ENCODE assay signal across 8 mouse cellular contexts in genomic region chr13:21171600-21172150, GRCm38 (mm10). TPM values are rescaled to one million over a fixed set of nuclear protein-coding genes. Genes with fewer than 3 reads are reported as not detected.
DNase-seq lines count a peak whose midpoint lies in the region; ATAC-seq and TF ChIP-seq lines count a peak whose summit lies in the region.

No protein-coding gene starts in this region.

- no peaks in the 10 kb centered on the region for H3K36me3 ChIP-seq in heart, embryonic 12.5 days
- H3K36me3 ChIP-seq in neural tube, embryonic 15.5 days = no peaks in the 10 kb centered on the region

- no peaks in the 10 kb centered on the region for H3K9me3 ChIP-seq in heart, embryonic 12.5 days (replicated peaks)
- no peaks in the 10 kb centered on the region for H3K9me3 ChIP-seq in neural tube, embryonic 15.5 days (replicated peaks)

- H3K27me3 ChIP-seq in heart, embryonic 12.5 days (replicated peaks) = no peaks in the 10 kb centered on the region
- H3K27me3 ChIP-seq in neural tube, embryonic 15.5 days (replicated peaks) = no peaks in the 10 kb centered on the region

- peak overlapping the region; percentile 73 for H3K4me2 ChIP-seq in heart, embryonic 12.5 days
- H3K4me2 ChIP-seq in neural tube, embryonic 15.5 days = peak overlapping the region; percentile 92

- TF ChIP-seq CTCF in brain, embryonic 14.5 days (IDR thresholded peaks at IDR 0.05; ENCODE audit: borderline replicate concordance, extremely low read depth, insufficient read depth, insufficient read length) = peak; percentile 26; the same call in 1 of the 2 replicates

- H3K27ac ChIP-seq in heart, embryonic 12.5 days (ENCODE audit: poor library complexity, severe bottlenecking) = no peak overlapping the region
- H3K27ac ChIP-seq in neural tube, embryonic 15.5 days (replicated peaks) = no peak overlapping the region

- H3K9ac ChIP-seq in heart, embryonic 12.5 days = no peak overlapping the region
- H3K9ac ChIP-seq in neural tube, embryonic 15.5 days (replicated peaks) = peak overlapping the region; percentile 12; the same call in 1 of the 2 replicates

- H3K4me1 ChIP-seq in heart, embryonic 12.5 days (replicated peaks) = peaks cover 8% of the 10 kb centered on the region; the same call in 1 of the 2 replicates
- H3K4me1 ChIP-seq in neural tube, embryonic 15.5 days = peaks cover 32% of the 10 kb centered on the region; the same call in 1 of the 2 replicates

- ATAC-seq in heart, embryonic 12.5 days (ENCODE audit: insufficient number of reproducible peaks, low FRiP score) = no peak
- ATAC-seq in neural tube, embryonic 15.5 days (ENCODE audit: low FRiP score) = peak; percentile 39

- under 1% methylated on average over 12 of the region's 12 CpGs for WGBS in heart, embryonic 12.5 days
- WGBS in neural tube, embryonic 15.5 days = under 1% methylated on average over 12 of the region's 12 CpGs

- peak overlapping the region; percentile 62 for H3K4me3 ChIP-seq in heart, embryonic 12.5 days
- H3K4me3 ChIP-seq in neural tube, embryonic 15.5 days (replicated peaks) = peak overlapping the region; percentile 62

- no peak for TF ChIP-seq POLR2A in brain, embryonic 14.5 days (IDR thresholded peaks at IDR 0.05; ENCODE audit: borderline replicate concordance, extremely low read depth, insufficient read depth, insufficient read length, poor library complexity, severe bottlenecking)

- peak; percentile 23 for DNase-seq in cerebellum, adult 8-10 months
- no peak for DNase-seq in cerebellum, adult 11 months
- DNase-seq in 3T3-L1 (ENCODE audit: low read depth, low spot score) = peak; percentile 85
- peak; percentile 84 for DNase-seq in brain, embryonic 14.5 days (ENCODE audit: low read depth)
- peak; percentile 56 for DNase-seq in liver
- no peak for DNase-seq in T-cell, adult 2 months (ENCODE audit: low spot score)

RNA-seq across cellular contexts. Expression of gene Trim27, which starts 7.6 kb away (rescaled TPM):
- polyA plus RNA-seq in brain, embryonic 14.5 days (2012; rRNA removed) = 67.8 and 78.2 TPM in 2 replicates
- polyA plus RNA-seq in heart, embryonic 12.5 days (2016; fragmentation: Nextera tagmentation; extraction: Ambion mirVana) = 98.2 and 103 TPM in 2 replicates
- 76.1 and 94.7 TPM in 2 replicates for polyA plus RNA-seq in neural tube, embryonic 15.5 days (2015; fragmentation: Nextera tagmentation; extraction: Ambion mirVana)

RNA-seq across cellular contexts. Expression of gene Olfr1368, which starts 26.0 kb away (rescaled TPM):
- not detected in 2 replicates for polyA plus RNA-seq in brain, embryonic 14.5 days (2012; rRNA removed)
- polyA plus RNA-seq in heart, embryonic 12.5 days (2016; fragmentation: Nextera tagmentation; extraction: Ambion mirVana) = not detected in 2 replicates
- not detected in 2 replicates for polyA plus RNA-seq in neural tube, embryonic 15.5 days (2015; fragmentation: Nextera tagmentation; extraction: Ambion mirVana)

RNA-seq across cellular contexts. Expression of gene Olfr263, which starts 42.2 kb away (rescaled TPM):
- not detected in 2 replicates for polyA plus RNA-seq in brain, embryonic 14.5 days (2012; rRNA removed)
- polyA plus RNA-seq in heart, embryonic 12.5 days (2016; fragmentation: Nextera tagmentation; extraction: Ambion mirVana) = not detected in 2 replicates
- polyA plus RNA-seq in neural tube, embryonic 15.5 days (2015; fragmentation: Nextera tagmentation; extraction: Ambion mirVana) = not detected in 2 replicates

Comparison
In these comparisons a context has a peak if more than half of its experiments do, and no peak if none do; other contexts are left out.
1. DNase-seq: peak in cerebellum, adult 8-10 months (single experiment), 3T3-L1 (single experiment), brain, embryonic 14.5 days (single experiment) and liver (single experiment); none in cerebellum, adult 11 months (single experiment) and T-cell, adult 2 months (single experiment).